Comparison of ENCODE assay signal across 22 mouse cellular contexts in genomic region chr11:5495906-5496305, GRCm38 (mm10).
"Had no signal": no experiment of that assay in that cellular context is flagged by ENCODE, and none has a peak within 500 bp of the region (broad histone marks: within the 10 kb centered on the region; RNA-seq: fewer than 3 reads in every experiment).

No protein-coding gene starts in this region.

- H3K9me3 ChIP-seq: heart, embryonic 10.5 days; heart, embryonic 12.5 days; intestine, embryonic 15.5 days; limb, embryonic 13.5 days; limb, embryonic 15.5 days; liver, embryonic 12.5 days had no signal

- H3K27ac ChIP-seq: heart, embryonic 10.5 days; hindbrain, embryonic 14.5 days; intestine, embryonic 15.5 days; layer of hippocampus, adult 2 months; limb, embryonic 13.5 days; limb, embryonic 15.5 days; liver, embryonic 12.5 days; liver, embryonic 14.5 days had no signal

- H3K9ac ChIP-seq: heart, embryonic 12.5 days; hindbrain, embryonic 14.5 days; intestine, embryonic 15.5 days; limb, embryonic 13.5 days; limb, embryonic 15.5 days; liver, embryonic 12.5 days; liver, embryonic 14.5 days had no signal

- H3K27me3 ChIP-seq: heart, embryonic 12.5 days; intestine, embryonic 15.5 days; limb, embryonic 13.5 days; limb, embryonic 15.5 days; liver, embryonic 12.5 days had no signal

- H3K4me1 ChIP-seq: limb, embryonic 13.5 days; limb, embryonic 15.5 days had no signal

- DNase-seq: gastrocnemius, postnatal 25 days; heart, adult 18-20 months; heart, postnatal 10 days; kidney, adult 18-20 months; kidney, adult 8-10 months; kidney, postnatal 10 days; kidney, postnatal 25 days; kidney, postnatal 4 days; layer of hippocampus, postnatal 36 days; left cerebral cortex, postnatal 4 days had no signal

- ATAC-seq: hindbrain, embryonic 16.5 days; inflammation-experienced regulatory T-cells, adult 6 months; intestine, embryonic 15.5 days; intestine, postnatal 0 days; liver, embryonic 12.5 days had no signal

- H3K4me2 ChIP-seq: heart, embryonic 12.5 days; hindbrain, embryonic 14.5 days; intestine, embryonic 15.5 days; limb, embryonic 13.5 days; limb, embryonic 15.5 days; liver, embryonic 12.5 days had no signal

- H3K36me3 ChIP-seq: heart, embryonic 10.5 days; heart, embryonic 12.5 days; intestine, embryonic 15.5 days; limb, embryonic 13.5 days; limb, embryonic 15.5 days; liver, embryonic 12.5 days had no signal

- H3K4me3 ChIP-seq: heart, embryonic 10.5 days; heart, embryonic 12.5 days; intestine, embryonic 15.5 days; layer of hippocampus, adult 2 months; limb, embryonic 13.5 days; limb, embryonic 15.5 days; liver, embryonic 12.5 days had no signal
